Mouse (Mus musculus) CH12.LX (cell line): Measurements from ENCODE around the gene E2f3. TPM values are rescaled to one million over a fixed set of nuclear protein-coding genes. Genes with fewer than 3 reads are reported as not detected.
A peak's percentile ranks its signal among the peaks of the same experiment; 100 is the strongest.

Experiments used
- DNase-seq: peaks from one replicate; pipeline ENCODE4 v3.0.0-alpha.2; 2013; ENCODE audit errors: extremely low read depth
- H3K27ac ChIP-seq: 2 replicates; pipeline ENCODE4 v1.5.1; 2012; ENCODE audit warnings: low read depth, mild to moderate bottlenecking, control low read depth, moderate library complexity; ENCODE audit not compliant: insufficient read depth
- H3K27me3 ChIP-seq: replicated peaks from 2 replicates; pipeline ENCODE3; 2012; ENCODE audit warnings: inconsistent platforms
- H3K36me3 ChIP-seq, 2 experiments: replicated peaks in 1 of 2; 2 replicates each; pipeline versions ENCODE3 to v1.6.1; 2012; ENCODE audit warnings: inconsistent platforms in 1 of 2, low read length in 1 of 2, mild to moderate bottlenecking in 1 of 2, mixed read lengths in 1 of 2, moderate library complexity in 1 of 2; ENCODE audit not compliant: control insufficient read depth in 1 of 2, insufficient read depth in 1 of 2
- H3K4me1 ChIP-seq, 2 experiments: 2 replicates each; pipeline ENCODE4 v1.6.1; 2012; ENCODE audit warnings: inconsistent platforms in 1 of 2, moderate library complexity in 1 of 2; ENCODE audit not compliant: insufficient read depth in 2 of 2, control insufficient read depth in 1 of 2
- H3K4me2 ChIP-seq: 2 replicates; pipeline ENCODE4 v1.6.1; 2012; ENCODE audit warnings: low read depth, mild to moderate bottlenecking, control low read depth; ENCODE audit not compliant: poor library complexity, insufficient read depth, severe bottlenecking
- H3K4me3 ChIP-seq, 3 experiments: fragments of 150-350 bp in 1 of 3; sonication (generic) in 1 of 3; replicated peaks in 1 of 3; 2 replicates each; pipeline versions ENCODE3 to v1.5.1; 2011 to 2012; ENCODE audit warnings: low read depth in 2 of 3, low read length in 2 of 3, mild to moderate bottlenecking in 2 of 3, moderate library complexity in 2 of 3, control low read depth in 1 of 3, improper control_type of control experiment in 1 of 3, inconsistent platforms in 1 of 3, mixed read lengths in 1 of 3; ENCODE audit not compliant: poor library complexity in 1 of 3
- H3K79me2 ChIP-seq: replicated peaks from 2 replicates; pipeline ENCODE4 v1.6.1; 2012; ENCODE audit warnings: mild to moderate bottlenecking, moderate library complexity; ENCODE audit not compliant: control insufficient read depth, poor library complexity, insufficient read depth, severe bottlenecking; ENCODE audit errors: extremely low read depth
- H3K9ac ChIP-seq: 2 replicates; pipeline ENCODE4 v1.6.1; 2012; ENCODE audit warnings: low read depth, mild to moderate bottlenecking, control low read depth, moderate library complexity; ENCODE audit not compliant: insufficient read depth
- H3K9me3 ChIP-seq: replicated peaks from 2 replicates; pipeline ENCODE3; 2012; ENCODE audit warnings: low read length, inconsistent platforms, mixed read lengths
- BHLHE40 ChIP-seq: IDR thresholded peaks from 2 replicates; pipeline ENCODE4 v1.6.1; 2011; ENCODE audit warnings: mild to moderate bottlenecking, low read depth, low read length, improper control_type of control experiment
- CHD2 ChIP-seq: IDR thresholded peaks from 2 replicates; pipeline ENCODE4 v1.6.1; 2011; ENCODE audit warnings: low read length, improper control_type of control experiment
- CTCF ChIP-seq, 2 experiments: IDR thresholded peaks in 1 of 2; conservative IDR thresholded peaks in 1 of 2; 2 replicates each; pipeline ENCODE4 v1.5.1; 2011 to 2012; ENCODE audit warnings: low read depth in 2 of 2, low read length in 2 of 2, improper control_type of control experiment in 1 of 2, inconsistent platforms in 1 of 2, mild to moderate bottlenecking in 1 of 2, moderate library complexity in 1 of 2
- E2F4 ChIP-seq: IDR thresholded peaks from 2 replicates; pipeline ENCODE4 v1.6.1; 2011; ENCODE audit warnings: low read depth, low read length, improper control_type of control experiment; ENCODE audit not compliant: insufficient replicate concordance
- ELF1 ChIP-seq: IDR thresholded peaks from 2 replicates; pipeline ENCODE4 v1.6.1; 2014; ENCODE audit warnings: low read depth, mild to moderate bottlenecking, inconsistent platforms, low read length, improper control_type of control experiment
- ETS1 ChIP-seq: conservative IDR thresholded peaks from 2 replicates; pipeline ENCODE4 v1.6.1; 2012; ENCODE audit warnings: low read depth, mild to moderate bottlenecking, inconsistent platforms, low read length, improper control_type of control experiment, moderate library complexity
- GABPA ChIP-seq: IDR thresholded peaks from 2 replicates; pipeline ENCODE4 v1.6.1; 2012; ENCODE audit warnings: low read depth, low read length, improper control_type of control experiment, inconsistent platforms; ENCODE audit not compliant: insufficient replicate concordance
- HCFC1 ChIP-seq: IDR thresholded peaks from 2 replicates; pipeline ENCODE4 v1.6.1; 2012; ENCODE audit warnings: low read depth, mild to moderate bottlenecking, inconsistent platforms, low read length, improper control_type of control experiment
- IRF4 ChIP-seq: IDR thresholded peaks from 2 replicates; pipeline ENCODE4 v1.6.1; 2014; ENCODE audit warnings: low read depth, mild to moderate bottlenecking, inconsistent platforms, low read length, improper control_type of control experiment
- JUN ChIP-seq: IDR thresholded peaks from 2 replicates; pipeline ENCODE4 v1.6.1; 2011; ENCODE audit warnings: low read depth, mild to moderate bottlenecking, low read length, improper control_type of control experiment, moderate library complexity; ENCODE audit not compliant: insufficient read depth
- MAFK ChIP-seq: IDR thresholded peaks from 2 replicates; pipeline ENCODE4 v1.6.1; 2011; ENCODE audit warnings: low read length, improper control_type of control experiment; ENCODE audit not compliant: insufficient replicate concordance
- MAX ChIP-seq: IDR thresholded peaks from 2 replicates; pipeline ENCODE4 v1.6.1; 2011; ENCODE audit warnings: low read length, improper control_type of control experiment
- MAZ ChIP-seq: IDR thresholded peaks from 2 replicates; pipeline ENCODE4 v1.6.1; 2012; ENCODE audit warnings: low read depth, mild to moderate bottlenecking, inconsistent platforms, low read length, improper control_type of control experiment, moderate library complexity
- MEF2A ChIP-seq: IDR thresholded peaks from 2 replicates; pipeline ENCODE4 v1.6.1; 2014; ENCODE audit warnings: low read depth, mild to moderate bottlenecking, inconsistent platforms, low read length, improper control_type of control experiment, borderline replicate concordance
- MXI1 ChIP-seq: IDR thresholded peaks from 2 replicates; pipeline ENCODE4 v1.6.1; 2011; ENCODE audit warnings: mild to moderate bottlenecking, low read depth, low read length, improper control_type of control experiment
- MYC ChIP-seq: IDR thresholded peaks from 2 replicates; pipeline ENCODE4 v1.6.1; 2011; ENCODE audit warnings: low read depth, mild to moderate bottlenecking, improper control_type of control experiment, low read length
- NELFE ChIP-seq: IDR thresholded peaks from 2 replicates; pipeline ENCODE4 v1.6.1; 2011; ENCODE audit warnings: low read depth, low read length, improper control_type of control experiment
- NRF1 ChIP-seq: IDR thresholded peaks from 2 replicates; pipeline ENCODE4 v1.6.1; 2014; ENCODE audit warnings: low read depth, mild to moderate bottlenecking, inconsistent platforms, low read length, improper control_type of control experiment, moderate library complexity
- PAX5 ChIP-seq: IDR thresholded peaks from 2 replicates; pipeline ENCODE4 v1.6.1; 2012; ENCODE audit warnings: low read length, inconsistent platforms, mixed read lengths
- POLR2A ChIP-seq: IDR thresholded peaks from 2 replicates; pipeline ENCODE4 v1.6.1; 2011; ENCODE audit warnings: low read depth, mild to moderate bottlenecking, improper control_type of control experiment, low read length
- POLR2AphosphoS2 ChIP-seq: IDR thresholded peaks from 2 replicates; pipeline ENCODE4 v1.6.1; 2011; ENCODE audit warnings: low read depth, low read length, improper control_type of control experiment
- TBP ChIP-seq: conservative IDR thresholded peaks from 2 replicates; pipeline ENCODE4 v1.6.1; 2011; ENCODE audit warnings: low read depth, low read length, improper control_type of control experiment
- TCF12 ChIP-seq: IDR thresholded peaks from 2 replicates; pipeline ENCODE4 v1.6.1; 2014; ENCODE audit warnings: low read depth, mild to moderate bottlenecking, inconsistent platforms, low read length, improper control_type of control experiment
- UBTF ChIP-seq: IDR thresholded peaks from 2 replicates; pipeline ENCODE4 v1.6.1; 2012; ENCODE audit warnings: low read depth, mild to moderate bottlenecking, inconsistent platforms, low read length, improper control_type of control experiment, moderate library complexity
- USF1 ChIP-seq: IDR thresholded peaks from 2 replicates; pipeline ENCODE4 v1.6.1; 2014; ENCODE audit warnings: low read depth, mild to moderate bottlenecking, inconsistent platforms, low read length, improper control_type of control experiment
- USF2 ChIP-seq: conservative IDR thresholded peaks from 2 replicates; pipeline ENCODE4 v1.6.1; 2011; ENCODE audit warnings: low read depth, low read length, improper control_type of control experiment
- ZC3H11A ChIP-seq: IDR thresholded peaks from 2 replicates; pipeline ENCODE4 v1.6.1; 2012; ENCODE audit warnings: low read depth, mild to moderate bottlenecking, inconsistent platforms, low read length, improper control_type of control experiment
- ZMIZ1 ChIP-seq: IDR thresholded peaks from 2 replicates; pipeline ENCODE4 v1.6.1; 2012; ENCODE audit warnings: low read depth, mild to moderate bottlenecking, inconsistent platforms, low read length, improper control_type of control experiment
- ZNF384 ChIP-seq: IDR thresholded peaks from 2 replicates; pipeline ENCODE4 v1.6.1; 2012; ENCODE audit warnings: low read depth, low read length, improper control_type of control experiment, inconsistent platforms
- dilution Hi-C: fragments of 300-500 bp; cut with MboI; formaldehyde crosslinking; loops from 2 replicates; pipeline ENCODE4 v1.14.3; 2020; ENCODE audit warnings: low sequenced_read_pairs; ENCODE audit not compliant: extremely low pct_unique_long_range_greater_than_20kb, extremely low pct_ligation_motif_present
- in situ Hi-C: fragments of 300-500 bp; cut with MboI; formaldehyde crosslinking; loops from 3 replicates; pipeline ENCODE4 v1.14.3; 2019; ENCODE audit warnings: low sequenced_read_pairs, low pct_ligation_motif_present, low pct_unique_long_range_greater_than_20kb, mixed read lengths
- polyA plus RNA-seq: library from polyadenylated mRNA; unstranded; fragments of >175 nt; gene quantifications from 2 replicates; pipeline ENCODE4 v1.2.1, GENCODE M21; 2012; ENCODE audit warnings: low read depth; ENCODE audit not compliant: insufficient read length
- total RNA-seq, 2 experiments: library from RNA; depleted of rRNA; stranded (reverse); fragments of 300-350 nt in 1 of 2; fragments of >200 nt in 1 of 2; gene quantifications; 2 replicates each; pipeline ENCODE4 v1.2.3; 2012 to 2014

The E2f3 gene
- total and polyA plus RNA-seq, 3 experiments: 7.6 to 20.7 (median 12.9) TPM

- peak overlapping the region; percentile 25; the same call in 1 of the 2 replicates for H3K4me2 ChIP-seq
- DNase-seq: no peak
- H3K79me2 ChIP-seq: peaks cover 38% of the 10 kb centered on the region
- dilution Hi-C loops (no loop called here), in situ Hi-C loops (no loop called here)
- H3K4me3 ChIP-seq: peak overlapping the region; percentile 79 to 94 (median 80)
- peaks cover 0 to 32% of the 10 kb centered on the region in 2 experiments; a peak in 2 of 4 replicates for H3K4me1 ChIP-seq
- no peaks in the 10 kb centered on the region for H3K9me3 ChIP-seq
- TF ChIP-seq ZMIZ1 (0 out of 2 replicates have a peak, but pooled peaks have one; percentile 13), POLR2AphosphoS2 (no peak), USF1 (no peak), POLR2A (peak; percentile 29; the same call in 1 of the 2 replicates)
- TF ChIP-seq, all 38 proteins: peak for 2
- peak overlapping the region; percentile 81 for H3K9ac ChIP-seq
- peaks cover 0 to 2% of the 10 kb centered on the region in 2 experiments for H3K36me3 ChIP-seq
- H3K27me3 ChIP-seq: no peaks in the 10 kb centered on the region
- H3K27ac ChIP-seq: peak overlapping the region; percentile 85
Observed at GRCm38 (mm10) chr13:29985101-29985854, 585 bp downstream of the E2f3 start.

GRCm38 (mm10) chr13:29984286-29985100 lies 1.4 kb downstream of the E2f3 start:
- H3K79me2 ChIP-seq: peaks cover 46% of the 10 kb centered on the region
- in situ Hi-C loops: no loop called here
- peak overlapping the region; percentile 0; the same call in 1 of the 2 replicates for H3K4me2 ChIP-seq
- H3K4me3 ChIP-seq: peak overlapping the region; percentile 79 to 94 (median 80)
- H3K36me3 ChIP-seq: peaks cover 0 to 6% of the 10 kb centered on the region in 2 experiments
- H3K9me3 ChIP-seq: no peaks in the 10 kb centered on the region
- H3K27me3 ChIP-seq: no peaks in the 10 kb centered on the region
- peak; percentile 88 for DNase-seq
- peaks cover 3 to 40% of the 10 kb centered on the region in 2 experiments for H3K4me1 ChIP-seq
- peak overlapping the region; percentile 81 for H3K9ac ChIP-seq
- dilution Hi-C loops: no loop called here
- peak overlapping the region; percentile 85 for H3K27ac ChIP-seq
- TF ChIP-seq TBP (no peak), JUN (no peak), USF1 (peak; percentile 65), CTCF (conservative IDR thresholded peaks at IDR 0.05 in 1 of 2, IDR thresholded peaks at IDR 0.05 in 1 of 2; ENCODE audit: low read depth in 2 of 2, low read length in 2 of 2) (no peak), IRF4 (no peak; the same call in 1 of the 2 replicates), E2F4 (no peak), CHD2 (peak; percentile 86), ELF1 (peak; percentile 50), GABPA (no peak), PAX5 (no peak), ZNF384 (no peak), MYC (no peak), MXI1 (peak; percentile 78), POLR2AphosphoS2 (no peak), USF2 (no peak), BHLHE40 (peak; percentile 97), TCF12 (0 out of 2 replicates have a peak, but pooled peaks have one; percentile 20), ZC3H11A (no peak), NELFE (no peak), ETS1 (peak; percentile 78), UBTF (peak; percentile 59; the same call in 1 of the 2 replicates), NRF1 (no peak), MAX (no peak), MEF2A (no peak), POLR2A (peak; percentile 48), HCFC1 (peak; percentile 55; the same call in 1 of the 2 replicates), MAFK (no peak), MAZ (peak; percentile 82)
